Mouse (Mus musculus) ES-Bruce4 (cell line): ENCODE data around the gene Ccdc116. TPM values are rescaled to one million over a fixed set of nuclear protein-coding genes. Genes with fewer than 3 reads are reported as not detected.
A peak's percentile ranks its signal among the peaks of the same experiment; 100 is the strongest.

ENCODE experiments used
- H3K27ac ChIP-seq: 2 replicates; pipeline ENCODE4 v1.5.1; 2012; ENCODE audit warnings: low read length, inconsistent platforms; ENCODE audit not compliant: insufficient read depth
- H3K27me3 ChIP-seq: 2 replicates; pipeline ENCODE4 v1.6.1; 2012; ENCODE audit warnings: mild to moderate bottlenecking, low read length, inconsistent platforms; ENCODE audit not compliant: control insufficient read depth, poor library complexity, insufficient read depth, severe bottlenecking
- H3K36me3 ChIP-seq: 2 replicates; pipeline ENCODE4 v1.6.1; 2012; ENCODE audit warnings: inconsistent platforms, mild to moderate bottlenecking, low read length, moderate library complexity; ENCODE audit not compliant: control insufficient read depth, poor library complexity, insufficient read depth, severe bottlenecking
- H3K4me1 ChIP-seq: one replicate; pipeline ENCODE4 v1.8.1; 2011; ENCODE audit warnings: low read length; ENCODE audit not compliant: control insufficient read depth, insufficient read depth
- H3K4me3 ChIP-seq: 2 replicates; pipeline ENCODE4 v1.5.1; 2011; ENCODE audit warnings: low read depth, mild to moderate bottlenecking, low read length
- H3K9ac ChIP-seq: 2 replicates; pipeline ENCODE4 v1.6.1; 2012; ENCODE audit warnings: low read depth, mild to moderate bottlenecking, inconsistent platforms; ENCODE audit not compliant: poor library complexity, severe bottlenecking
- H3K9me3 ChIP-seq: replicated peaks from 2 replicates; pipeline ENCODE4 v1.6.1; 2012; ENCODE audit warnings: mild to moderate bottlenecking, low read length, inconsistent platforms; ENCODE audit not compliant: control insufficient read depth, poor library complexity, insufficient read depth, severe bottlenecking
- CTCF ChIP-seq: IDR thresholded peaks from one replicate; pipeline ENCODE4 v1.8.1; 2011; ENCODE audit warnings: low read depth, low read length
- EP300 ChIP-seq: IDR thresholded peaks from 2 replicates; pipeline ENCODE4 v1.6.1; 2011; ENCODE audit warnings: low read depth, low read length; ENCODE audit not compliant: insufficient read depth
- POLR2A ChIP-seq: IDR thresholded peaks from one replicate; pipeline ENCODE4 v1.8.1; 2011; ENCODE audit warnings: low read length; ENCODE audit not compliant: insufficient read depth
- polyA plus RNA-seq: library from polyadenylated mRNA; stranded (reverse); fragments of >200 nt; gene quantifications from 2 replicates; pipeline ENCODE4 v1.2.4, GENCODE M21; 2011; ENCODE audit warnings: low read depth; ENCODE audit not compliant: missing spikeins, insufficient read depth, insufficient read length

Ccdc116 gene
- 1.5 and 1.7 TPM in 2 replicates for polyA plus RNA-seq

DNA sequence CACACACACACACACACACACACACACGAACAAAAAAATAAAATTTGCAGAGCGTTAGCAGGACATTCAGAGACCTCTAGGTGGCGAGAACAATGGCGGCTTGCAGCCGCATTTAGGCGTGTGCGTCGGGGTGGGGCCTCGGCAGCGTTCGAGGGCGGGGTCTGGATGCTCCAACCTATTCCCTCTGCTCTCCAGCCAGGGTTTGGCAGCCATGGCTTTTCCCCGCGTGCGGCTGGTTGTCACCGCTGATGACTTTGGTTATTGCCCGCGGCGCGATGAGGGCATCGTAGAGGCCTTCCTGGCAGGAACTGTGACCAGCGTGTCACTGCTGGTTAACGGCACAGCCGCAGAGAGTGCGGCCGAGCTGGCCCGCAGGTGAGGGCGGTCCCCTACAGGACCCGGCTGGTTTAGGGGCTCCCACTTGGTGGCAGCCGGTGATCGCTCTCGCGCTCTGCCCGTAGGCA lies at the start of gene Ccdc116:
TSS of gene Ccdc116 (minus strand) at position 458 of the 464 bp plus-strand sequence.
- Histone ChIP-seq H3K9me3 (no peaks in the 10 kb centered on the region), H3K36me3 (no peaks in the 10 kb centered on the region), H3K27me3 (no peaks in the 10 kb centered on the region), H3K4me1 (no peaks in the 10 kb centered on the region), H3K9ac (peak within 1 kb of the TSS; percentile 66), H3K4me3 (peak within 1 kb of the TSS; percentile 69), H3K27ac (no peak within 1 kb of the TSS)
- TF ChIP-seq CTCF (peak; percentile 41), EP300 (0 out of 2 replicates have a peak, but pooled peaks have one; percentile 33), POLR2A (peak; percentile 61)

DNA sequence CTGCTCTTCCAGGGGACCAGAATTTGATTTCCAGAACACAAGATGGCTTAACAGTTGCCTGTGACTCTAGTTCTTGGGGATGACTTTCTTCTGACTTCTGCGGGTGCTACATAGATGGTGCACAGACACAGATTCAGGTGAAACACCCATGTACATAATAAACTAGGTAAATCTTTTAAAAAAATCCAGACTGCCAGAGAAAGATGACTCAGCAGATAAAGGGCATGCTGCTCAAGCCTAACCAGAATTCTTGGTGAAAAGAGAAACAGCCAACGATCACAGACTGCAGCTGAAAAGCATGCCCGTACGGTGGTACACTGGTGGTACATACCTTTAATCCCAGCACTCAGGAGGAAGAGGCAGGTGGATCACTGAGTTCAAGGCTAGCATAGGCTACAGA lies 46.8 kb upstream of the Ccdc116 start:
- H3K4me3 ChIP-seq = no peak overlapping the region
- peaks cover 15% of the 10 kb centered on the region for H3K36me3 ChIP-seq
- no peaks in the 10 kb centered on the region for H3K9me3 ChIP-seq
- TF ChIP-seq EP300 = no peak
- no peak for TF ChIP-seq CTCF
- no peak for TF ChIP-seq POLR2A
- 0 out of 2 replicates have a peak overlapping the region, but pooled peaks have one; percentile 24 for H3K9ac ChIP-seq
- no peaks in the 10 kb centered on the region for H3K27me3 ChIP-seq
- H3K27ac ChIP-seq = no peak overlapping the region
- peaks cover 2% of the 10 kb centered on the region for H3K4me1 ChIP-seq

DNA sequence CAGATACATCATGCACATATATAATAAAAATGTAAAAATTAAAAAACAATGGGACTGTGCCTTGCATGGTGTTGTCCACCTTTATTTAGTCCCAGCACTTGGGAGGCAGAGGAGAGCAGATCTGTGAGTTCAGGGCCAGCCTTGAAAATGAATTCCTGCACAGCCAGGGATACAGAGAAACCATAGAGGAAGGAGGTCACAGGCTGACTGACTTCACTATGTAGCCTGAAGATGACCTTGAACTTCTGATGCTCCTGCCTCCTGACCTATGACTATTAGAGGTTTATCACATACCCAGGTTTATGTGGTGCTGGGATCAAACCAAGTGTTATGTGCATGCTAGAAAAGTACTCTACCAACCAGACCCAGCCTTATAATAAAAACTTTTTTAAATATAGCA lies 38.4 kb upstream of the Ccdc116 start:
- Histone ChIP-seq H3K4me3 (no peak overlapping the region), H3K9me3 (no peaks in the 10 kb centered on the region), H3K27me3 (no peaks in the 10 kb centered on the region), H3K27ac (no peak overlapping the region), H3K4me1 (no peaks in the 10 kb centered on the region), H3K36me3 (peaks cover 10% of the 10 kb centered on the region; the same call in 1 of the 2 replicates), H3K9ac (no peak overlapping the region)
- TF ChIP-seq EP300 (no peak), CTCF (no peak), POLR2A (no peak)

DNA sequence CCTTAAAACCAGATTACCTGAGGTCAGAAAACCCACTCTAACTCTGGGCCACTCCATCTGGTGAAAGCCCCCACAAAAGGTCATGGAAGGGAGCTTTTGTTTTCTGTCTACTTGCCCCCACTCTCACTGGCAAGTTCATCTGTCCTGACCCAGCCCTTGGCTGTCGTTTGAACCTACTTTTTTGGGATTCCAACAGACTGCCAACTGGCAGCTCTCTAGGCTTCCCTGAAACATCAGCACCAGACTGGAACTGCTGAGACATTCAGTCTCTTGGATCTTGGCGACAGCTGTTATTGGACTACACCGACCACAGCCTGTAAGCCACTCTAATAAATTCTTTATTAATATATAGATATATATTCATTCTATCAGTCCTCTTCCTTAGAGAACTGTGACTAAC lies 36.0 kb upstream of the Ccdc116 start:
- H3K4me3 ChIP-seq = no peak overlapping the region
- no peaks in the 10 kb centered on the region for H3K4me1 ChIP-seq
- H3K27ac ChIP-seq = no peak overlapping the region
- no peaks in the 10 kb centered on the region for H3K9me3 ChIP-seq
- no peak overlapping the region for H3K9ac ChIP-seq
- TF ChIP-seq CTCF (no peak), POLR2A (no peak), EP300 (no peak)
- H3K27me3 ChIP-seq = no peaks in the 10 kb centered on the region
- H3K36me3 ChIP-seq = peaks cover 16% of the 10 kb centered on the region

DNA sequence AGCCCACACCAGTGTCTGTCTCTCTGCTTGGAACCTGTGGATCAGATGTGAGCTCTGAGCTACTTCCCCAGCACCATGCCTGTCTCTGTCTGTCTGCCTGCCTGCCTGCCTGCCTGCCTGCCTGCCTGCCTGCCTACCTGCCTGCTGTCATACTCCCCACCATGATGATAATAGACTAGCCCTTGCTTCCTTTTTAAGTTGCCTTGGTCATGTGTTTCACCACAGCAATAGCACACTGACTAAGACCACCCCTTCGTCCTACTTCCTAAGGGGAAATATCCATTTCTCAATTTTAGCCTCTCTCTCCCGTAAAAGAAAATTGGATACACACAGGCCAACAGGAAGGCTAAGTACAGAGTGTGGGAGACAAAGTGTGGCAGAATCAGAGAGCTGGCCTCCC lies 35.1 kb upstream of the Ccdc116 start:
- Histone ChIP-seq H3K27ac (peak overlapping the region; percentile 17; the same call in 1 of the 2 replicates), H3K36me3 (peaks cover 11% of the 10 kb centered on the region), H3K4me3 (no peak overlapping the region), H3K9me3 (no peaks in the 10 kb centered on the region), H3K9ac (no peak overlapping the region), H3K27me3 (no peaks in the 10 kb centered on the region), H3K4me1 (no peaks in the 10 kb centered on the region)
- no peak for TF ChIP-seq POLR2A

DNA sequence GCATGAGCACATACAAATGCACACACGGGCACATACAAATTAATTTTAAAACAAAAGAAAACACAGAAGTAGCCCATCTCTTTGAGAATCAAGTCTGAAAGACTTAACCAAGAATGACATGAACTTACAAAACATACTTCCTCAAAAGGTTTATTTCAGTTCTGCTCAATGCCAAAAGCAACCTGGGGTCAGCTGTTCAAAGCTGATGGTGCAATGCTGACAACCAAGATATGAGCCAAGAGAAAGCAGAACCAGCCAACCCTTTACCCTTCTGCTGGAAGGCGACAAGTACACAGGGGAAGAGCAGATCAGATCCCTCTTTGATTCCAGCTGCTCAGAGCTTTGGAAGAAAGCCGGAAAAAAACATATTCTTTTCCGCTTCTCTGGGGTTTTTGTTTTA lies 34.4 kb upstream of the Ccdc116 start:
- Histone ChIP-seq H3K9ac (no peak overlapping the region), H3K36me3 (peaks cover 14% of the 10 kb centered on the region), H3K27me3 (no peaks in the 10 kb centered on the region), H3K9me3 (no peaks in the 10 kb centered on the region), H3K4me1 (no peaks in the 10 kb centered on the region), H3K4me3 (no peak overlapping the region), H3K27ac (no peak overlapping the region)
- TF ChIP-seq CTCF (no peak), POLR2A (no peak), EP300 (no peak)
